Mouse (Mus musculus): Measurements from ENCODE around the gene Atp8b5.

GRCm38 (mm10) chr4:43344932-43345331 is 78.0 kb downstream of the Atp8b5 start:
- TF ChIP-seq CTCF (IDR thresholded peaks at IDR 0.05; ENCODE audit: borderline replicate concordance, insufficient read depth, low read depth, low read length) (no peak), POLR2A (IDR thresholded peaks at IDR 0.05; ENCODE audit: borderline replicate concordance, insufficient read depth, low read length) (no peak)

All from cerebellum, adult 2 months (tissue).